Mouse (Mus musculus) left cerebral cortex, postnatal 36 days (tissue): Measurements from ENCODE around the gene Fgd6. TPM values are rescaled to one million over a fixed set of nuclear protein-coding genes. Genes with fewer than 3 reads are reported as not detected.

Experiments
- DNase-seq, 2 experiments: peaks; one replicate each; pipeline ENCODE4 v3.0.0; 2021 to 2022; ENCODE audit warnings: low spot score in 2 of 2, mixed read lengths in 1 of 2
- intact Hi-C: fragments of 180-260 bp; cut with DNase I; formaldehyde crosslinking; loops from one replicate; pipeline ENCODE4 v1.15.1; 2025
- total RNA-seq, 2 experiments: library from RNA; stranded (reverse); gene quantifications; 2 replicates each; pipeline ENCODE4 v1.2.3; 2021

The Fgd6 gene
- total RNA-seq, 2 experiments from 2014 or later = 9.7 to 11.8 TPM

DNA sequence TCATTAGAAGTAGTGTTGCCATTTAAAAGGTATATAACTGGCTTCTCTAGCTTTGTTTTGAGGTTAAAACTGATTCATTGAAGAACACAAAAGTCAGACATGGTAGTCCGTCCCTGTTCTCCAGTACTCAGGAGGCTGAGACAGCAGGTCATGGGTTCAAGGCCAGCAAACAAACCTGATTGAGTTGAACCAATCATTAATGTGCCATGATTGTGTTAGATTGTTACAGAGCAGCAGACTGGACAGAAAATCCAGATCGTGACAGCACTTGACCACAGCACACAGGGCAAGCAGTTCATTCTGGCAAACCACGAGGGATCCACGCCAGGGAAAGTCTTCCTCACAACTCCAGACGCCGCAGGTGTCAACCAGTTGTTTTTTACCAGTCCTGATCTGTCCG lies 126.2 kb downstream of the Fgd6 start:
- no peak for DNase-seq
- intact Hi-C loops = no loop called here

DNA sequence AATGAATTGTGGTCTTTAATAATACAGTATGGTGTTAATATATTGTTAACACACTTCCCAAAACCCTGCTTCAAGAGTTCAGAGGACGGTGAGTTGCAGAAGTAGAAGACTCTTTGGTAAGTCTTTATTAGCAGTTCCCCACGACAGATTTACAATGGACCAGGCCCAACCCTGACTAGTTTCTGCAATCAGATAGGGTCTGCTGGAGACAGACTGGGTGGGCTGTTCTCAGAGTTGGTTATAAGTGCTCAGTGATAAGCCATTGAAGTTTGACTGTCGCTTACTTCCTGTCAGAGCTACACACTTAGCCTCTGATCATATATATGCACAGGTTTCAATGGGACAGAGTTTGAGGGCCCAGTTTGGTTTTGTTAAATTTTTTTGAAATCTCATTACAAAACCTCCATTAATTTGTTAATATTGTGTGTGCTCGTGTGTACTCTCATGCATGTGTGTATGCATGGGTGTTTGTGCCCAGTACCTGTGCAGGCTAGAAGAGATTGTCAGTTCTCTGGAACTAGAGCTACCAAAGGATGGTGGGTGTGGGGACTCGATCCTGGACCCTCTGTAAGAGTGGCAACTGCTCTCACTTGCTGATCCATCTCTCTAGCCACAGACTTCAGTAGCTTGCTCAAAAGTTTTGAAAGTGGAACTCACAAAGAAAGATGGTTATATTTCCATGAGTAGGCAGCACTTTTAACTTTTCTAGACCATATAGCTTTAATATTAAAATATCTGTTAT lies 128.5 kb downstream of the Fgd6 start:
- intact Hi-C loops = no loop called here
- no peak for DNase-seq

GRCm38 (mm10) chr10:94165426-94165825 lies 129.6 kb downstream of the Fgd6 start:
- DNase-seq = no peak
- intact Hi-C loops = no loop called here

DNA sequence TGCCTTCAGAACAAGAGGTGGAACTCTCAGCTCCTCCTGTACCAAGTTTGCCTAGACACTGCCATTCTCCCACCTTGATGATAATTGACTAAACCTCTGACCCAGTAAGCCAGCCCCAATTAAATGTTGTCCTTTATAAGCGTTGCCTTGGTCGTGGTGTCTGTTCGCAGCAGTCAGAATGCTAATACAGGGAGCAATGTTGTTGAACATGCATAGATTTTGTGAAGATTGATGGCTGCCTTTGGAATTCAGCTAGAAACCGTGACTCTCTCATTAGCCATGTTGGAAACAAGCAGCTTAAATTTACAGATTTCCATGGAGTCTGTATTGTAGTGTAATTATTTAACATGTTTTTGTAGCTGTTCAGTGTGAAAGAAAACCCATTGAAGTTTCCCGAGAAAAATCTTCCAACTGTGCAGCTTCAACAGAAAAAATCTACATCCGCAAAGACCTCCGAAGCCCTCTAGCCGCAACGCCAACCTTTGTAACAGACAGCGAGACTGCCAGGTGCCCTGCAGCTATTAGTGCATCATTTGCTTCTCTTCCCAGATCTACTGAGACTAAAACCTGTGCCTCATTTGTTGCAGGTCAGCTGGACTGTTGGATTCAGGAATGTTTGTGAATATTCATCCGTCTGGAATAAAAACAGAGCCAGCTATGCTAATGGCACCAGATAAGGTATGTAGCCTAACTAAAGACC lies 131.4 kb downstream of the Fgd6 start:
- intact Hi-C loops = no loop called here
- no peak for DNase-seq

GRCm38 (mm10) chr10:94171440-94172130 lies 135.8 kb downstream of the Fgd6 start:
- intact Hi-C loops = no loop called here
- no peak for DNase-seq

GRCm38 (mm10) chr10:94172137-94172536 lies 136.3 kb downstream of the Fgd6 start:
- intact Hi-C loops = no loop called here

GRCm38 (mm10) chr10:94172706-94173105 lies 136.9 kb downstream of the Fgd6 start:
- DNase-seq = no peak
- intact Hi-C loops = no loop called here

More at GRCm38 (mm10) chr10:94172137-94172536, 136.3 kb downstream of the Fgd6 start:
- DNase-seq = no peak

DNA sequence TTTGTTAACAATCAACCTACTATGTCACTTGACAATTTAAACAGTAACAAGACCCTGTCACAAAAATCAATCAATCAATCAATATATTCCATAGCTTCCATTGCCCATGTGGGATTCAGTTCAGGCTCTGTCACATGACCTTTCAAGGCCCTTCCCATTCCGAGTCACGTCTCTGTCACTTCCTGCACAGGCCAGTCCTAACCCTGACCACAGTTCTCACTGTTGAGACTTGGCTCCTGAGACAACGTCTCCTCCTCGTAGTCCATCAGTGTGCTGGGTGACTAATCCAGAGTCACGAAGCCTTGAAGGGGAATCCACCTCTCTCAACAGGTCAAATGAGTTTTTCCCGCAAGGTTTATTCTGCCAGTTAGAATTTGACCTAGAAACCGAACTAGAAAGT lies 138.9 kb downstream of the Fgd6 start:
- intact Hi-C loops = no loop called here

DNA sequence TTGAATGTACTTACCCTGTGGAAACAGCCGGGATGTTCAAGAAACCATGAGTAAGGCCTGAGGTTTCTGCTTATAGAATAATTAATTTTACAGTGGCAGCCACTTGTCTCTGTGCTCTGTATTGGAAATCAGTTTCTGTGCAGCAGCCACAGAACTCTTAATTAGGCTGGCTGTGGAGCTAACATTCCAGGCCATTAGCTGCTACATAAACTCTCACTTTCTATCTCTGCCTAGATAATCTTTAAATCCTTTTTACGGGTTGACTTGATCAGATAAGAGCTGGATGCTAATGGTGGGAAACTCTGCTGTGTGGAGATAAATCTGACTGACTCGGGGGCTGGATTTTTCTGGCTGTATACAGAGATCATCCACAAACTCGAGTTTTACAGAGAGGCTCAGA lies 147.4 kb downstream of the Fgd6 start:
- no peak for DNase-seq
- intact Hi-C loops = no loop called here

More for the DNA sequence above, 138.9 kb downstream of the Fgd6 start:
- no peak for DNase-seq

Other genes with a start within 250 kb of the Fgd6 start
- gene Usp44, start 204.4 kb upstream of the Fgd6 start, total RNA-seq = not detected
- 100 to 1,000 TPM; 102 to 118 TPM for gene Metap2, start 138.9 kb upstream of the Fgd6 start, total RNA-seq
- 10 to 100 TPM; 76.5 to 81.5 TPM for gene Vezt, start 184 bp upstream of the Fgd6 start, total RNA-seq
- gene Nr2c1, start 112.0 kb downstream of the Fgd6 start, total RNA-seq = 1 to 10 TPM; 7.3 to 8.6 TPM
- 100 to 1,000 TPM; 232 to 233 TPM for gene Ndufa12, start 162.7 kb downstream of the Fgd6 start, total RNA-seq